ENCODE assay signal across 29 mouse cellular contexts in genomic region chr16:38469437-38469836, GRCm38 (mm10). TPM values are rescaled to one million over a fixed set of nuclear protein-coding genes. Genes with fewer than 3 reads are reported as not detected.
"Had no signal": no experiment of that assay in that cellular context is flagged by ENCODE, and none has a peak within 500 bp of the region (broad histone marks: within the 10 kb centered on the region; RNA-seq: fewer than 3 reads in every experiment).

No protein-coding gene starts in this region.

- H3K4me2 ChIP-seq: embryonic facial prominence, embryonic 12.5 days; embryonic facial prominence, embryonic 13.5 days; embryonic facial prominence, embryonic 15.5 days; forebrain, embryonic 12.5 days; forebrain, embryonic 13.5 days; forebrain, embryonic 15.5 days had no signal

- H3K4me1 ChIP-seq: embryonic facial prominence, embryonic 12.5 days; embryonic facial prominence, embryonic 13.5 days; embryonic facial prominence, embryonic 15.5 days; forebrain, embryonic 12.5 days; forebrain, embryonic 13.5 days; forebrain, embryonic 15.5 days had no signal

- H3K27ac ChIP-seq: embryonic facial prominence, embryonic 10.5 days; embryonic facial prominence, embryonic 12.5 days; embryonic facial prominence, embryonic 13.5 days; embryonic facial prominence, embryonic 15.5 days; forebrain, embryonic 10.5 days; forebrain, embryonic 12.5 days; forebrain, embryonic 13.5 days; forebrain, embryonic 15.5 days; gastrocnemius, adult 2 months; heart, adult 2 months; heart, embryonic 10.5 days had no signal

- H3K4me3 ChIP-seq: embryonic facial prominence, embryonic 10.5 days; embryonic facial prominence, embryonic 12.5 days; embryonic facial prominence, embryonic 13.5 days; embryonic facial prominence, embryonic 15.5 days; erythroblast, embryonic 14.5 days; forebrain, embryonic 10.5 days; forebrain, embryonic 12.5 days; forebrain, embryonic 13.5 days; forebrain, embryonic 15.5 days; gastrocnemius, adult 2 months; heart, adult 2 months; heart, embryonic 10.5 days had no signal

- H3K9me3 ChIP-seq: embryonic facial prominence, embryonic 10.5 days; embryonic facial prominence, embryonic 12.5 days; embryonic facial prominence, embryonic 13.5 days; embryonic facial prominence, embryonic 15.5 days; forebrain, embryonic 10.5 days; forebrain, embryonic 12.5 days; forebrain, embryonic 13.5 days; forebrain, embryonic 15.5 days; heart, embryonic 10.5 days had no signal

- ATAC-seq: forebrain, embryonic 13.5 days; forebrain, embryonic 14.5 days; forebrain, embryonic 15.5 days; forebrain, embryonic 16.5 days; forebrain, postnatal 0 days had no signal

- DNase-seq: cerebellum, postnatal 10 days; cerebellum, postnatal 14 days; cerebellum, postnatal 25 days; cerebellum, postnatal 36 days; embryo, embryonic 11 days; forebrain, postnatal 0 days; gastrocnemius, adult 2 months; gastrocnemius, postnatal 10 days; gastrocnemius, postnatal 14 days; gastrocnemius, postnatal 25 days; gastrocnemius, postnatal 36 days; heart, adult 11 months; heart, adult 18-20 months; heart, adult 2 months had no signal

- H3K27me3 ChIP-seq: embryonic facial prominence, embryonic 12.5 days; embryonic facial prominence, embryonic 13.5 days; embryonic facial prominence, embryonic 15.5 days; forebrain, embryonic 12.5 days; forebrain, embryonic 13.5 days; forebrain, embryonic 15.5 days had no signal

- H3K9ac ChIP-seq: embryonic facial prominence, embryonic 12.5 days; embryonic facial prominence, embryonic 13.5 days; embryonic facial prominence, embryonic 15.5 days; forebrain, embryonic 12.5 days; forebrain, embryonic 13.5 days; forebrain, embryonic 15.5 days; forebrain, postnatal 0 days had no signal

- H3K36me3 ChIP-seq: embryonic facial prominence, embryonic 10.5 days; embryonic facial prominence, embryonic 12.5 days; embryonic facial prominence, embryonic 13.5 days; embryonic facial prominence, embryonic 15.5 days; forebrain, embryonic 10.5 days; forebrain, embryonic 12.5 days; forebrain, embryonic 15.5 days; heart, embryonic 10.5 days had no signal

RNA-seq across cellular contexts. Expression of gene Cd80, which starts 14.1 kb away (rescaled TPM):
- total RNA-seq: granulocyte monocyte progenitor cell, adult 5-6 weeks had no signal
- polyA plus RNA-seq: erythroblast, embryonic 14.5 days had no signal

RNA-seq across cellular contexts. Expression of gene Pla1a, which starts 36.5 kb away (rescaled TPM):
- total RNA-seq: common myeloid progenitor, adult 5-6 weeks; granulocyte monocyte progenitor cell, adult 5-6 weeks had no signal
- polyA plus RNA-seq: embryonic facial prominence, embryonic 10.5 days; embryonic facial prominence, embryonic 11.5 days; erythroblast, embryonic 14.5 days; forebrain, embryonic 10.5 days had no signal
